Mouse (Mus musculus) megakaryocyte, embryonic 14.5 days (primary cell): ENCODE data around the gene Col4a2.

ENCODE experiments used
- FLI1 ChIP-seq: IDR thresholded peaks from 2 replicates; pipeline ENCODE4 v1.6.1; 2012; ENCODE audit warnings: low read length, inconsistent platforms, mixed read lengths
- GATA1 ChIP-seq: IDR thresholded peaks from 3 replicates; pipeline ENCODE4 v1.6.1; 2012; ENCODE audit warnings: mixed read lengths, low read length, inconsistent platforms, borderline replicate concordance

DNA sequence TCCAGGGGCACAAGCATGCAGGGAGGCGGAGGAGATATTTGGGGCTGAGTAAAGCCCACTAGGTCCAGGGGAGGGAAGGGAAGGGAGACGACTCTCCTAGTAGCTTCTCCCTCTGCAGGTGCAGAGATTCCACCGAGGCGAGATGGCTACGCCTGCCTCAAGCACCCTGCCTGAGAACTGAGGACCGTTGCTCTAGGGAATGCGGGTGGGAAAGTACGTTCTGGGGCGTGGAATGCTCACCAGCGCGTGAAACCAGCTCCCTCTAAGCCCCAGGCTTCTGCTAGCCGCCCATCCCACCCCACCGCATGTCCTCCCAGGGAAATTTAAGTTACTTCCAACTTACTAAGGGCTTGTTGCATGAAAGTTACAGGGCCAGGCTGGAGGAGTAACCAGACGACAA is 167.0 kb downstream of the Col4a2 start:
- TF ChIP-seq GATA1: no peak
- TF ChIP-seq FLI1: no peak
